Mouse (Mus musculus): Measurements from ENCODE around the gene Neurod1.

GRCm38 (mm10) chr2:79442906-79443305, 13.6 kb downstream of the Neurod1 start:
- TF ChIP-seq CTCF (IDR thresholded peaks at IDR 0.05; ENCODE audit: borderline replicate concordance, extremely low read depth, insufficient read depth, insufficient read length) = no peak
- TF ChIP-seq POLR2A (IDR thresholded peaks at IDR 0.05; ENCODE audit: borderline replicate concordance, extremely low read depth, insufficient read depth, insufficient read length, poor library complexity, severe bottlenecking) = no peak

Measured in brain, embryonic 14.5 days (tissue).